Mouse (Mus musculus): ENCODE results near the gene Atp13a3.
A peak's percentile ranks its signal among the peaks of the same experiment; 100 is the strongest.
"Not testable (repeated sequence)": the region's sequence is repeated elsewhere in the genome, so short reads cannot be mapped to it uniquely, and the experiment has no call there.

Gene Atp13a3

DNA sequence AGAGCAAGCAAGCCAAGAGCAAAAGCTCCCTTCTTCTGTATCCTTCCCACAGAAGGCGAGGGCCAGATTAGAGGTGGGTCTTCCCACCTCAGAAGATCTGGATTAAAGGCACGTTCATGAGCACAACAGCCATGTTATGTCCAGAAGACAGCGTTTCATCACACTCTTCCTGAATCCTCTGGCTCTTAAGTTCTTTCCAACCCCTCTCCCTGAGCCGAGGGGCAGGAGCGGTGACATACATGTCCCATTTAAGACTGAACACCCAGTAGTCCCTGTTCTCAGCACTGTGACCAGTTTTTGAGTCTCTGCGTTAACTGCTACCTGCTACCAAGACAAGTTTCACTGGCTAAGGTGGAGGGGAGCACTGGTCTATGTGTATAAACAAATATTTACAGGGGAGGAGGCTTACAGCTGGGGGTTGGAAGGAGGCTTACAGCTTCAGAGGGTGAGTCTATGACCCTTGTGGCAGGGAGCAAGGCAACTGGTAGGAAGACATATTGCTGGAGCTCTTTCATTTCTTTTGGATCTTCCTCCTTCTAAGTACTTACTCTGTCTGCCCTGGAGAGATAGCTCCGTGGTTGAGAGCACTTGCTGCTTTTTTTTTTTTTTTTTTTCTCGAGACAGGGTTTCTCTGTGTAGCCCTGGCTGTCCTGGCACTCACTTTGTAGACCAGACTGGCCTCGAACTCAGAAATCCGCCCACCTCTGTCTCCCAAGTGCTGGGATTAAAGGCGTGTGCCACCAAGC lies at the start of gene Atp13a3:
TSS of gene Atp13a3 (minus strand) at position 51 of the 746 bp plus-strand sequence.
- no peak for DNase-seq

- DNase-seq, result no peak
Measured at GRCm38 (mm10) chr16:30453213-30453975, 47.6 kb upstream of the Atp13a3 start.

GRCm38 (mm10) chr16:30451174-30451573 lies 45.4 kb upstream of the Atp13a3 start:
- not testable (repeated sequence) for DNase-seq

DNA sequence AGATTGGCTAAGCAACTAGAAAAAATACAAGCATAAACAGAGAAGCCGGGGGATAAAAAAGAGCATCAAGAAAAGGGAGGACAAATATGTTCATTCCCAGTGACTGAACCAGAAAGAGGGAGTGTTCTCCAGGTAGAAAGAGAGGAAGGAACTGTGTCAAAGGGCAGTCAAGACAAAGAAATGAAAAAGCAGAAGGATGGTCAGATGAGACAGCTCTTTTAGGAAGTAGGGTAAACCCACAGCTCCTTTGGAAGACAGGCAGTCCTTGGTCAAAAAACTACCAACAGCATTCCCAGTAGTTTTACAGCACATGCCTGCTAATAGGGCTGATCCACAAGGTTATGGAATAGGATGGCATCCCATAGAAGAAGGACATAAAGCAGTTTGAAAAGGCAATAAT lies 43.2 kb upstream of the Atp13a3 start:
- no peak for DNase-seq

GRCm38 (mm10) chr16:30448169-30448568 lies 42.4 kb upstream of the Atp13a3 start:
- no peak for DNase-seq

- no peak for DNase-seq
Measured at GRCm38 (mm10) chr16:30447642-30448041, 41.9 kb upstream of the Atp13a3 start.

GRCm38 (mm10) chr16:30443411-30443810 lies 37.6 kb upstream of the Atp13a3 start:
- DNase-seq, result peak; percentile 39 to 54

DNA sequence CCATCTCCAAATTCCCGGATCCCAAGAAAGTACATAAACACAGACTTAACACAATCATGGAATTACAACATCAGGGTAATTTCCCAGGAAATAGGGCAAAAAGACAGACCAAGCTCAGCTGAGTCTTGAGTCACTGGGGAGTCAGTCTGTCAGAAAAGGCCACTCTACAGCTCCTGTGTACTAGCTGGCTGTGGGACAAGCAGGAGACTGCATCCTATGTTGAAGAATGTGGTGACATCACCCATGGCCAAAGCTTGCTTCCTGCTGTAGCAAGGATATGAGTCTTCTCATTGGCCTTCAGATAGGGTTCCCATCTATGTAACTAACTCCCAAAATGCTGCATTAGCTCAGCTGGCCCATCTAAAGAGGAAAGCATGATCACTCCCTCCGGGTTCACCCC lies 36.7 kb upstream of the Atp13a3 start:
- no peak for DNase-seq

DNA sequence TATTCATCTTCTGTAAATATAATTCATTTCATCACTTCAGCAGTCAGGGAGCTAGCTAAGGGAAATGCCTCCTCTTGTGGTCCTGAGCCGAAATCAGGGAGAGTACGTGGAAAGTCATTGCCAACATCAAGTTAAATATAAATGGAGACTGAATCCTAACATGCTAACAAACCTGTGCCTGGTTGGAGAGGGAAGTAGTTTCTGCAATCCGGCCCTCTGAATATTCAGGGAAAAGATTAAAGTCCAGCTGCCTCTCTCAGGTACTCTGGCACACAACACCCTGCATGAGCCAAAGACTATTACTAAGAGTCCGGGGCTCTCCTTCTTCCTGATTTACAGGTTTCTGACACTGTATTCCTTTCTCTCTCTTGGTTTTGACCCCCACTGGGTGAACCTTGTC lies 35.6 kb upstream of the Atp13a3 start:
- no peak for DNase-seq

GRCm38 (mm10) chr16:30439841-30440240 lies 34.1 kb upstream of the Atp13a3 start:
- DNase-seq, result no peak

DNA sequence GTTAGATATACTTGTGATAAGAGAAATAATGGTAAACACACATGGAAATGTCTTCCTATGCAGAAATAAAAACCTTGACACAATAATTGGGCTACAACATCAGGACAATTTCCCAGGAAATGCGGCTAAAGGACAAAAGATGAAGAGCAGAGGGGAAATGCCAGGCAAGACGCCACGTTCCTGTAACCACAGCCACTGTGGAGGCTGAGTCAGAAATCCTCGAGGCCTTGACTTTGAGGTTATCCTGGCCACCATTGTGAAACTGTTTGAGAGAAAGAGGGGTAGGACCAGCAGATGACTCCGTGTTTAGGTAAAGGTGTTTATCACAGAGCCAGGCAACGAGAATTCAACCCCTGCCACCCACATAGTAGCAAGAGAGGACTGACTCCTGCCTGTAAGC lies 33.6 kb upstream of the Atp13a3 start:
- no peak for DNase-seq

GRCm38 (mm10) chr16:30436276-30436675 lies 30.5 kb upstream of the Atp13a3 start:
- no peak for DNase-seq

GRCm38 (mm10) chr16:30435393-30435792 lies 29.6 kb upstream of the Atp13a3 start:
- peak; percentile 64 to 72 for DNase-seq

- DNase-seq, result no peak
Measured at GRCm38 (mm10) chr16:30433148-30433547, 27.4 kb upstream of the Atp13a3 start.

DNA sequence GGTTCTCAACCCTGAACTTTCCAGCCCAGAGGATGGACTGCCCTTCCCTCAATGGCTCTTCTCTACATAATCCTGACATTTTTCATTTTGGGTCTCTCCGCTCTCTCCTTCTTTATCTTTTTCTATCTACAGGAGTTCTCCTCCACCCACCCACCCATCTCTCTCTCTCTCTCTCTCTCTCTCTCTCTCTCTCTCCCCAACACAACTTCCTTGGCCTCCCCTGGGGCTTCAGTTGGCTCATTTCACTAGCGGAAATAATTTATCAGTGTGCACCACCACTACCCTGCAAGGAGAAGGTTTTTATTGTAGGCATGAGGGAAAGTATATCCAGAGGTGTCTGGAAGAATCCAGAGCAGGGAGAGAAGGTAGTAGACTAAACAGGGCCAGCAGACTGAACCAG lies 26.3 kb upstream of the Atp13a3 start:
- DNase-seq, result no peak

DNA sequence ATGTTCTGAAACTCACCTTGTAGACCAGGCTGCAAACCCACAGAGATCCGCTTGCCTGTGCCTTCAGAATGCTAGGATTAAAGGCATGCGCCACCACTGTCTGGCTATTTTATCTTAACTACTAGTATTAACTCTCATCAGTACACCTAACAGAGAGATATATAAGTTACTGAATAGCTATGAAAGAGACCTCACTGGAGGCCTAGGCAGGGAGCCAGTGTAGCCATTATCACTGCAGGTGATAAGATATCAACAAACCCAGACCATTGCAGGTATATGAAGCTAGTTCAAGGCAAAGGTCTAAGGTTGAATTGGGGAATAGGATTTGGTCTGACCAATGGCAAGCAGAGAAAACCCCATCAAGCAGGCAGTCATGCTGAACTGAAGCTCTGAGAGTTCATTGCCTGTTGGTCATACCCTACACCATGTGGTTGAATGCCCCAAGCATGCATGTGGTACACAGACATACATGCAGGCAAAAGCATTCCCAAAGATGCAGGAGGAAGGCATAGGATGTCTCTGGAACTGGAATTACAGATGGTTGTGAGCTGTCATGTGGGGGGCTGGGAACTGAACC lies 24.8 kb upstream of the Atp13a3 start:
- DNase-seq, result no peak

- no peak for DNase-seq
Measured at GRCm38 (mm10) chr16:30428753-30429260, 23.0 kb upstream of the Atp13a3 start.

DNA sequence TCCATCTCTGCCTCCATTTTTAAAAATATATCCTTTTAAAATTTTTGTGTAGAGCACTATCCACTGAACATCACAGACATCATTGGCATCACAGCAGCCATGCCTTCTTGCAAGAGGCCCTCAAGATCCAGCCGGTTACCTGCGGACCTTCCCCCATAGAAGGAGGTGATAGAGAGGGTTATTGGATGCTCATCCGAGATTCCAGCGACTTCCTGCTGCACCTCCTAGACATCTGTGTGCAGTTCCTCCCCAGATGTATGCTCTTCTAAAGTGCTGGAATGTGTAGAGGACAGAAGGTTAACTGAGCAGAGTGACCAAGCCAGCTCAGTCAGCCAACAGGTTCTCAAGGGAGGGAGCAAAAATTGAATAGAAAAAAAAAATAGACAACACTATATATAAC lies 21.7 kb upstream of the Atp13a3 start:
- DNase-seq, result no peak

DNA sequence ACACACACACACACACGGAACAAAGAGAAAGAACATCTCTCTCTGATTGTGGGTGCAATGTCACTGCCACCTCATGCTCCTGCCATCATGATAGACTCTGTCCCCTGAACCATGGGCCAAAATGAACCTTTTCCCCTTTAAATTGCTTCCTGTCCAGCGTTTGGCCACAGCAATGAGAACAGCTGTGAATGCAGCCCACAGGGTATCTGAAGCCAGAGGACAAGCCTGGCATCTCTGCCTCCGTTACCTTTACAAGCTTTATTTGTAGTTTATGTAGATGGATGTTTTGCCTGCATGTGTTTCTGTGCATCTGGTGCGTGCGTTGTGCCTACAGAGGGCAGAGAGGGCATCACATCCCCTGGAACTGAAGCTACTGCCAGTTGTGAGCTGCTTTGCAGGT lies 21.2 kb upstream of the Atp13a3 start:
- DNase-seq, result no peak

- no peak for DNase-seq
Measured at GRCm38 (mm10) chr16:30425980-30426379, 20.2 kb upstream of the Atp13a3 start.

DNA sequence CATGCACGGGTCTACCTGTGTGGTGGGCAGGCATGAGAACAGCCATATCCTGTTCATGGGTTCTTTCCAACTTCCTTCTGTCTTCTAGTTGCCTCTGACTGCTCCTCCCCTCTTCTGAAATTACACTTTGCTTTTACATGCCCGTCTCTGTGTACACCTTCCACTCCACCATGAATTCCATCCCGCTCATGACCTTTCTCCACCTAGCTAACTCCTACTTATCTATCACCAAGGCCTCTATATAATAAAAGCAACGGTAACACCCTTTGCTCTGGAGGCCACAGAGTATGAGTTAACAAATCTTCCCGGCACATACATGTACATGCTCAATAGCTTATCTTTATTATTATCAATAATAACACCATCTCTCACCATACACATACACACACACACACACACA lies 18.3 kb upstream of the Atp13a3 start:
- no peak for DNase-seq

- DNase-seq, result no peak
Measured at GRCm38 (mm10) chr16:30416707-30417106, 10.9 kb upstream of the Atp13a3 start.

DNA sequence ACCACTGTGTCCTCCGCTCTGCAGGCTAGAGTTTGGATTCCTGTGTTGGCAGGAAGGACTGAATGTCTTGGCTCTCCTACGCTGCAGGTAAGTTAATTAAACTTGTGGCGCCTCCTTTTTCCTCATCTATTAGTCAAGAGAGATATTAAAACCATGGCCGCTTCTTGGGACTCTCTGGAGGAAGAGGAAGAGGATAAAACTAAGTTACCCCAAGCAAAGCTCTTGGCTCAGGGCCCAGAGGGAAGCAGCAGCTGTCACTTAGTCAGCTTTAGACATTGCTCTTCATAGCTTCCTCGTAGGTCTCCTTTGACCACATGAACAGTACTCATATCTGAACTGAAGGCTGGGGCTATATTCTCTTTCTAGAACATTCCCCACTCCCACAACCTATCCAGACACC lies 10.5 kb upstream of the Atp13a3 start:
- peak; percentile 39 to 51 for DNase-seq

DNA sequence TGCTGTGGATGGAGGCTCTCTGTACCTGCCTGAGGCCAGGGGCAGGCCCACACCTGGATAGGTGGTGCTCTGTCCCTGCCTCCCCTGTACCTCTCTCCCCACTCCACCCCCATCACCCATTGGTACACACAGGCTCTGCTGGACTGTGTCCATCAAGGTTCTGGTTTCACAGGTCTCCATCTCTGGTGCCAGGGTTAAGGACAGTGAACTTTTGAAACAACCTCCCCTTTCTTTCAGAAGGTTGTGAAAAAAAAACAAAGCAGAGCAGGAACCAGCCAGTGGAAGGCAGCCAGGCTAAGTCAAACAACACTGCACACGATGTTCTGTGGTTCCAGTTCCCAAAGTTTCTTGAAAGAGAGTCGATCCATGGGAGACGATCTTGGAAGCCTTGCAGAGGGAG lies 6.9 kb upstream of the Atp13a3 start:
- DNase-seq, result peak; percentile 63 to 73

Measured in lung, adult 18-20 months (tissue).